Mouse (Mus musculus): Measurements from ENCODE around the gene Rnf38. TPM values are rescaled to one million over a fixed set of nuclear protein-coding genes. Genes with fewer than 3 reads are reported as not detected.

Rnf38 gene
- polyA plus RNA-seq, 1 experiment from 2014 or later: 24.3 TPM

- Histone ChIP-seq H3K27ac (replicated peaks; ENCODE audit: low read depth, low read length) (no peak overlapping the region), H3K9me3 (ENCODE audit: control insufficient read depth, low read length) (no peaks in the 10 kb centered on the region), H3K4me3 (ENCODE audit: low read depth, low read length) (no peak overlapping the region), H3K4me1 (ENCODE audit: control insufficient read depth, insufficient read depth, low read length) (no peaks in the 10 kb centered on the region), H3K4me2 (ENCODE audit: low read depth, low read length) (no peak overlapping the region), H3K36me3 (ENCODE audit: control insufficient read depth, insufficient read depth, low read length) (0 out of 2 replicates have a peak, but pooled peaks cover 6% of the 10 kb centered on the region), H3K9ac (ENCODE audit: low read depth, low read length) (no peak overlapping the region), H3K27me3 (replicated peaks; ENCODE audit: control insufficient read depth, insufficient read depth, low read length) (no peaks in the 10 kb centered on the region)
- no peak for ATAC-seq (ENCODE audit: low read depth)
- WGBS: 88% methylated on average over 1 of the region's 1 CpGs
- no peak for DNase-seq (ENCODE audit: low spot score)
These were observed 49.7 kb downstream of the Rnf38 start for GRCm38 (mm10) chr4:44183862-44184261.

GRCm38 (mm10) chr4:44179748-44180147 lies 53.8 kb downstream of the Rnf38 start:
- H3K4me3 ChIP-seq (ENCODE audit: low read depth, low read length): no peak overlapping the region

DNA sequence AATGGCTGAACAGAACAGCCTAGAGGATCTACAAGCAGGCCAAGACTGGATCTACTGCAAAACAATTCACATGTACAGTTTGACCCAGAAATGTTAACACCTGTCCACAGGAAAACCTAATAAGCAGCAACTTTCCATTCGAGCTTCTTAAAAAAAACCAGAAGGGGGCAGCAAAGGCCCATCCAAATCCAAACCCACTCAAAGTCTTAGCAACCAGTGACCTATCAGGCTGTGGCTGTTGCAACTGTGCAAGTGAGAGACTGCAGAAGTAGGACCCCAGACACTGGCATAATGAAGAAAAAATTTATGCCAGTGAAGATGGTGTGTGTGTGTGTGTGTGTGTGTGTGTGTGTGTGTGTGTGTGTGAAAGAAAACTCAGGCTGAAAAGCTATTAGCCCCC lies 60.4 kb downstream of the Rnf38 start:
- no peaks in the 10 kb centered on the region for H3K36me3 ChIP-seq (ENCODE audit: control insufficient read depth, insufficient read depth, low read length)
- H3K27me3 ChIP-seq (replicated peaks; ENCODE audit: control insufficient read depth, insufficient read depth, low read length): no peaks in the 10 kb centered on the region
- H3K9ac ChIP-seq (ENCODE audit: low read depth, low read length): no peak overlapping the region
- H3K4me2 ChIP-seq (ENCODE audit: low read depth, low read length): no peak overlapping the region
- H3K9me3 ChIP-seq (ENCODE audit: control insufficient read depth, low read length): no peaks in the 10 kb centered on the region
- H3K4me1 ChIP-seq (ENCODE audit: control insufficient read depth, insufficient read depth, low read length): no peaks in the 10 kb centered on the region; the same call in 1 of the 2 replicates
- peak; percentile 83 for DNase-seq (ENCODE audit: low spot score)
- WGBS: 0% methylated on average over 1 of the region's 1 CpGs
- ATAC-seq (ENCODE audit: low read depth): no peak
- no peak overlapping the region for H3K4me3 ChIP-seq (ENCODE audit: low read depth, low read length)
- no peak overlapping the region for H3K27ac ChIP-seq (replicated peaks; ENCODE audit: low read depth, low read length)

More at GRCm38 (mm10) chr4:44179748-44180147, 53.8 kb downstream of the Rnf38 start:
- Histone ChIP-seq H3K9ac (ENCODE audit: low read depth, low read length) (no peak overlapping the region), H3K4me2 (ENCODE audit: low read depth, low read length) (no peak overlapping the region), H3K36me3 (ENCODE audit: control insufficient read depth, insufficient read depth, low read length) (0 out of 2 replicates have a peak, but pooled peaks cover 6% of the 10 kb centered on the region), H3K27me3 (replicated peaks; ENCODE audit: control insufficient read depth, insufficient read depth, low read length) (no peaks in the 10 kb centered on the region), H3K9me3 (ENCODE audit: control insufficient read depth, low read length) (no peaks in the 10 kb centered on the region), H3K4me1 (ENCODE audit: control insufficient read depth, insufficient read depth, low read length) (no peaks in the 10 kb centered on the region; the same call in 1 of the 2 replicates), H3K27ac (replicated peaks; ENCODE audit: low read depth, low read length) (no peak overlapping the region)
- no peak for DNase-seq (ENCODE audit: low spot score)
- no peak for ATAC-seq (ENCODE audit: low read depth)
- WGBS: 80% methylated on average over 5 of the region's 5 CpGs

DNA sequence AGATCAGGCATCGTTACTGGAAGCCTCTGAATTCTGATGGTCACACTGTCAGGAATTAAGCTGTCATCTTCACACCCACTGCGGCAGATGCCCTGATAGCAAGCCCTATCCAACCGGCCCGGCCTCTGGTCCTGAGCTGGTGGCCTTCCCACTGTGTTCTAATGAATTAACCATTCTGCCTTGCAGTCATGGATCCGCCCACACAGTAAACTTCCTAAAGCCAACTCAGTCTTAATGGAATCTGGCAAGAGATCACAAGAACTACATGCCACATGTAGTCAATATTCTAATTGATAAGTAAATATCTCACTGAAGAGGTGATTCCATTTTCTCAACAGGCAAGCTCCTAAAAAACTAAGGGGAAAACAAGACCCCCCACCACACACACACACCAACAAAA lies 60.9 kb downstream of the Rnf38 start:
- no peak for DNase-seq (ENCODE audit: low spot score)
- H3K36me3 ChIP-seq (ENCODE audit: control insufficient read depth, insufficient read depth, low read length): no peaks in the 10 kb centered on the region
- H3K4me2 ChIP-seq (ENCODE audit: low read depth, low read length): no peak overlapping the region
- WGBS: 59% methylated on average over 5 of the region's 5 CpGs
- no peaks in the 10 kb centered on the region; the same call in 1 of the 2 replicates for H3K4me1 ChIP-seq (ENCODE audit: control insufficient read depth, insufficient read depth, low read length)
- H3K9ac ChIP-seq (ENCODE audit: low read depth, low read length): no peak overlapping the region
- H3K9me3 ChIP-seq (ENCODE audit: control insufficient read depth, low read length): no peaks in the 10 kb centered on the region
- no peak overlapping the region for H3K4me3 ChIP-seq (ENCODE audit: low read depth, low read length)
- no peaks in the 10 kb centered on the region for H3K27me3 ChIP-seq (replicated peaks; ENCODE audit: control insufficient read depth, insufficient read depth, low read length)
- no peak for ATAC-seq (ENCODE audit: low read depth)
- no peak overlapping the region for H3K27ac ChIP-seq (replicated peaks; ENCODE audit: low read depth, low read length)

- no peak overlapping the region for H3K27ac ChIP-seq (replicated peaks; ENCODE audit: low read depth, low read length)
- H3K4me1 ChIP-seq (ENCODE audit: control insufficient read depth, insufficient read depth, low read length): peaks cover 16% of the 10 kb centered on the region
- no peaks in the 10 kb centered on the region for H3K27me3 ChIP-seq (replicated peaks; ENCODE audit: control insufficient read depth, insufficient read depth, low read length)
- H3K4me2 ChIP-seq (ENCODE audit: low read depth, low read length): no peak overlapping the region
- no peak overlapping the region for H3K4me3 ChIP-seq (ENCODE audit: low read depth, low read length)
- no peaks in the 10 kb centered on the region for H3K36me3 ChIP-seq (ENCODE audit: control insufficient read depth, insufficient read depth, low read length)
- 79% methylated on average over 3 of the region's 3 CpGs for WGBS
- no peak overlapping the region for H3K9ac ChIP-seq (ENCODE audit: low read depth, low read length)
- DNase-seq (ENCODE audit: low spot score) (no peak), ATAC-seq (ENCODE audit: low read depth) (no peak)
- H3K9me3 ChIP-seq (ENCODE audit: control insufficient read depth, low read length): no peaks in the 10 kb centered on the region
These were observed 63.7 kb downstream of the Rnf38 start for GRCm38 (mm10) chr4:44169884-44170283.

GRCm38 (mm10) chr4:44168816-44169215 lies 64.8 kb downstream of the Rnf38 start:
- no peak for DNase-seq (ENCODE audit: low spot score)
- peak overlapping the region; percentile 58 for H3K9ac ChIP-seq (ENCODE audit: low read depth, low read length)
- no peak for ATAC-seq (ENCODE audit: low read depth)
- peak overlapping the region; percentile 43 for H3K4me3 ChIP-seq (ENCODE audit: low read depth, low read length)
- H3K4me1 ChIP-seq (ENCODE audit: control insufficient read depth, insufficient read depth, low read length): peaks cover 17% of the 10 kb centered on the region
- H3K4me2 ChIP-seq (ENCODE audit: low read depth, low read length): peak overlapping the region; percentile 59
- no peaks in the 10 kb centered on the region for H3K9me3 ChIP-seq (ENCODE audit: control insufficient read depth, low read length)
- peak overlapping the region; percentile 65; the same call in 1 of the 2 replicates for H3K27ac ChIP-seq (replicated peaks; ENCODE audit: low read depth, low read length)
- WGBS: 4% methylated on average over 7 of the region's 7 CpGs
- no peaks in the 10 kb centered on the region for H3K27me3 ChIP-seq (replicated peaks; ENCODE audit: control insufficient read depth, insufficient read depth, low read length)
- H3K36me3 ChIP-seq (ENCODE audit: control insufficient read depth, insufficient read depth, low read length): no peaks in the 10 kb centered on the region

DNA sequence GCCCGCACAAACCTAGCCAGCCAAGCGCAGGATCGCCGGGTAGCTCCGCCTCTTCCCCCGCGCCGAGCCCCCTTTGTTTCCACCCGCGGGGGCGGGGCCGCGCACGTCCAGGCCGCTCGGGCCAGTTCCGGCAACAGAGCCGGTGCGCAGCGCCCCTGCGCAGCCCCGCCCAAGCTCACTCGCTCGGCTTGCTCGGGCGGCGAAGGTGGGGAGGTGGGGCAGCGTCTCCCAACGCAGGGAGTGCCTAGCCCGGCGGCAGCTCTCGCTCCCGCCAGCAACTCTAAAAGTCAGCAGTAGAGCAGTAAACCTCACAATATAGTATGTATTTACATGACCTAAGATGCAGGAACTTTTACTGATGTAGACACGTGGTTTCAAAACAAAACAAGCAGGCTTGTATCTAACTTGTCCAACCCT lies 65.3 kb downstream of the Rnf38 start:
- WGBS: 0% methylated on average over 13 of the region's 34 CpGs
- DNase-seq (ENCODE audit: low spot score): peak; percentile 98

DNA sequence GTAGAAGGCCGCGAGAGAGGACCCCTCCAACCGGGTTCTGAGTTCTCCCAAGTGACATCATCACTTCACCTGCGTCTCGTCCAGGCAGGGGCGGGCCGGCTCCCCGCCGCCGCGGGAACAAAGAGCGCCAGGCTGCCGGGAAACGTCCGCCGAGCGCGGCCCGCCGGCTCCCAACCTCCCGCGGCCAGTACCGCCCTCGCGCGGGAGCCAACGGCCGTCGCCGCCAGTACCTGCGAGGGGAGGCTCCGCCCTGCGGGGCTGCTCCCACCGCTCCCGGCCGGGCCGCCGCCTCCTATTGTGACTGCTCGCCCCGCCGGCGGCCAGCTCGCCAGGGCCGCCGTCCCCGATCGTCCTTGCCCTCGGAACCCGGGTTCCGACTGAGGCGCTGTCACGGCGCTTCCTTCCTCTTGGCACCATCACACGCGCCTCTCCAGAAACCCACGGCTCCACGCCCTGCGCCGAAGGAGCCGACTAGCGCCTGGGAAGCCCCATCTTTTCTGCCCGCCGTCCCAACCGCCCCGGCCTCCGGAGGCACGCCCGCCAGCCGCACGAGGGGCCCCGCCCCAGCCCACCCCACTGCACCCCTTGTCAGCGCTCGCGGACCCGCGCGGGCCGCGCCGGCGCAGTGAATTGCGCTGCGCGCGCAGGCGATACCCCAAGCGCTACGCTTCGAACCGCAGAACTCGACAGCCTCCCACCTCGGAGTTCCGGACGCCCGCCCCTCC lies 66.0 kb downstream of the Rnf38 start:
- Histone ChIP-seq H3K4me3 (ENCODE audit: low read depth, low read length) (peak overlapping the region; percentile 75), H3K4me1 (ENCODE audit: control insufficient read depth, insufficient read depth, low read length) (peaks cover 20% of the 10 kb centered on the region), H3K27me3 (replicated peaks; ENCODE audit: control insufficient read depth, insufficient read depth, low read length) (no peaks in the 10 kb centered on the region), H3K27ac (replicated peaks; ENCODE audit: low read depth, low read length) (peak overlapping the region; percentile 98), H3K4me2 (ENCODE audit: low read depth, low read length) (peak overlapping the region; percentile 60), H3K36me3 (ENCODE audit: control insufficient read depth, insufficient read depth, low read length) (no peaks in the 10 kb centered on the region), H3K9ac (ENCODE audit: low read depth, low read length) (peak overlapping the region; percentile 82), H3K9me3 (ENCODE audit: control insufficient read depth, low read length) (no peaks in the 10 kb centered on the region)
- 0% methylated on average over 22 of the region's 95 CpGs for WGBS
- DNase-seq (ENCODE audit: low spot score) (peak; percentile 97), ATAC-seq (ENCODE audit: low read depth) (peak; percentile 91)

More for the DNA sequence above, 65.3 kb downstream of the Rnf38 start:
- H3K36me3 ChIP-seq (ENCODE audit: control insufficient read depth, insufficient read depth, low read length): no peaks in the 10 kb centered on the region
- H3K4me2 ChIP-seq (ENCODE audit: low read depth, low read length): peak overlapping the region; percentile 59
- H3K27ac ChIP-seq (replicated peaks; ENCODE audit: low read depth, low read length): peak overlapping the region; percentile 65
- H3K9ac ChIP-seq (ENCODE audit: low read depth, low read length): peak overlapping the region; percentile 58
- peaks cover 20% of the 10 kb centered on the region for H3K4me1 ChIP-seq (ENCODE audit: control insufficient read depth, insufficient read depth, low read length)
- H3K27me3 ChIP-seq (replicated peaks; ENCODE audit: control insufficient read depth, insufficient read depth, low read length): no peaks in the 10 kb centered on the region
- H3K9me3 ChIP-seq (ENCODE audit: control insufficient read depth, low read length): no peaks in the 10 kb centered on the region
- peak overlapping the region; percentile 43 for H3K4me3 ChIP-seq (ENCODE audit: low read depth, low read length)
- peak; percentile 91 for ATAC-seq (ENCODE audit: low read depth)
